Mouse (Mus musculus): ENCODE results near the gene 1700029I15Rik.

- TF ChIP-seq POLR2A (IDR thresholded peaks at IDR 0.05; ENCODE audit: low read depth, low read length) (no peak), CTCF (IDR thresholded peaks at IDR 0.05; ENCODE audit: extremely low read depth, insufficient read depth, insufficient read length, insufficient replicate concordance) (no peak)
Observed at GRCm38 (mm10) chr2:92425366-92425765, 43.0 kb downstream of the 1700029I15Rik start.
